Mouse (Mus musculus): ENCODE results near the gene Fbln1. TPM values are rescaled to one million over a fixed set of nuclear protein-coding genes. Genes with fewer than 3 reads are reported as not detected.

The Fbln1 gene
- polyA plus RNA-seq (2015; fragmentation: Nextera tagmentation; extraction: Ambion mirVana): 47.4 and 54.9 TPM in 2 replicates

- Histone ChIP-seq H3K9ac (peak within 1 kb of the TSS; percentile 60), H3K4me1 (peaks cover 31% of the 10 kb centered on the region), H3K27me3 (replicated peaks) (no peaks in the 10 kb centered on the region; the same call in 1 of the 2 replicates), H3K27ac (peak within 1 kb of the TSS; percentile 20; the same call in 1 of the 2 replicates), H3K4me3 (peak within 1 kb of the TSS; percentile 51), H3K36me3 (replicated peaks) (no peaks in the 10 kb centered on the region), H3K4me2 (peak within 1 kb of the TSS; percentile 95), H3K9me3 (no peaks in the 10 kb centered on the region)
- peak; percentile 74 for ATAC-seq (replicated peaks)
- WGBS: under 1% methylated on average over 52 of the region's 64 CpGs
These were observed at the start of gene Fbln1 for GRCm38 (mm10) chr15:85205792-85206702. Fbln1 (plus strand) TSS chr15:85205949.

GRCm38 (mm10) chr15:85156198-85156597 lies 49.6 kb upstream of the Fbln1 start:
- Histone ChIP-seq H3K36me3 (replicated peaks) (no peaks in the 10 kb centered on the region), H3K4me2 (no peak overlapping the region), H3K9me3 (no peaks in the 10 kb centered on the region), H3K4me1 (0 out of 2 replicates have a peak, but pooled peaks cover 4% of the 10 kb centered on the region), H3K4me3 (no peak overlapping the region), H3K27ac (no peak overlapping the region), H3K27me3 (replicated peaks) (no peaks in the 10 kb centered on the region), H3K9ac (no peak overlapping the region)
- 64% methylated on average over 4 of the region's 4 CpGs for WGBS
- no peak for ATAC-seq (replicated peaks)

- no peak overlapping the region for H3K4me3 ChIP-seq
- no peaks in the 10 kb centered on the region for H3K9me3 ChIP-seq
- no peak for ATAC-seq (replicated peaks)
- peaks cover 4% of the 10 kb centered on the region for H3K4me1 ChIP-seq
- H3K27me3 ChIP-seq (replicated peaks): no peaks in the 10 kb centered on the region
- no peak overlapping the region for H3K9ac ChIP-seq
- no peak overlapping the region for H3K4me2 ChIP-seq
- H3K36me3 ChIP-seq (replicated peaks): no peaks in the 10 kb centered on the region
- no peak overlapping the region for H3K27ac ChIP-seq
These were observed 44.3 kb upstream of the Fbln1 start for GRCm38 (mm10) chr15:85161416-85161815.

GRCm38 (mm10) chr15:85162693-85163663 lies 42.8 kb upstream of the Fbln1 start:
- no peak overlapping the region for H3K27ac ChIP-seq
- H3K9ac ChIP-seq: no peak overlapping the region
- H3K9me3 ChIP-seq: no peaks in the 10 kb centered on the region
- H3K4me3 ChIP-seq: no peak overlapping the region
- H3K27me3 ChIP-seq (replicated peaks): no peaks in the 10 kb centered on the region
- no peak for ATAC-seq (replicated peaks)
- WGBS: 77% methylated on average over 21 of the region's 21 CpGs
- no peaks in the 10 kb centered on the region for H3K36me3 ChIP-seq (replicated peaks)
- peaks cover 14% of the 10 kb centered on the region for H3K4me1 ChIP-seq
- H3K4me2 ChIP-seq: no peak overlapping the region

GRCm38 (mm10) chr15:85166433-85166933 lies 39.3 kb upstream of the Fbln1 start:
- Histone ChIP-seq H3K36me3 (replicated peaks) (no peaks in the 10 kb centered on the region), H3K4me1 (peaks cover 14% of the 10 kb centered on the region), H3K27ac (peak overlapping the region; percentile 63), H3K4me2 (peak overlapping the region; percentile 9; the same call in 1 of the 2 replicates), H3K4me3 (no peak overlapping the region), H3K27me3 (replicated peaks) (0 out of 2 replicates have a peak, but pooled peaks cover 3% of the 10 kb centered on the region), H3K9ac (0 out of 2 replicates have a peak overlapping the region, but pooled peaks have one; percentile 2), H3K9me3 (no peaks in the 10 kb centered on the region)
- ATAC-seq (replicated peaks): peak; percentile 71
- 10% methylated on average over 11 of the region's 11 CpGs for WGBS

GRCm38 (mm10) chr15:85167086-85167679 lies 38.6 kb upstream of the Fbln1 start:
- Histone ChIP-seq H3K9me3 (no peaks in the 10 kb centered on the region), H3K4me1 (peaks cover 14% of the 10 kb centered on the region), H3K4me2 (0 out of 2 replicates have a peak overlapping the region, but pooled peaks have one; percentile 9), H3K9ac (no peak overlapping the region), H3K36me3 (replicated peaks) (no peaks in the 10 kb centered on the region), H3K4me3 (no peak overlapping the region), H3K27me3 (replicated peaks) (0 out of 2 replicates have a peak, but pooled peaks cover 3% of the 10 kb centered on the region), H3K27ac (peak overlapping the region; percentile 63; the same call in 1 of the 2 replicates)
- WGBS: 56% methylated on average over 12 of the region's 12 CpGs
- no peak for ATAC-seq (replicated peaks)

- WGBS: 88% methylated on average over 2 of the region's 2 CpGs
These were observed 33.7 kb upstream of the Fbln1 start for GRCm38 (mm10) chr15:85172054-85172453.

GRCm38 (mm10) chr15:85173425-85173824 lies 32.3 kb upstream of the Fbln1 start:
- Histone ChIP-seq H3K27me3 (replicated peaks) (no peaks in the 10 kb centered on the region), H3K36me3 (replicated peaks) (no peaks in the 10 kb centered on the region), H3K4me3 (no peak overlapping the region), H3K4me2 (no peak overlapping the region), H3K9ac (no peak overlapping the region), H3K4me1 (no peaks in the 10 kb centered on the region), H3K27ac (no peak overlapping the region), H3K9me3 (no peaks in the 10 kb centered on the region)
- WGBS: 84% methylated on average over 8 of the region's 8 CpGs
- ATAC-seq (replicated peaks): no peak

More at GRCm38 (mm10) chr15:85172054-85172453, 33.7 kb upstream of the Fbln1 start:
- H3K4me3 ChIP-seq: no peak overlapping the region
- H3K36me3 ChIP-seq (replicated peaks): no peaks in the 10 kb centered on the region
- no peak overlapping the region for H3K27ac ChIP-seq
- H3K4me2 ChIP-seq: no peak overlapping the region
- no peak overlapping the region for H3K9ac ChIP-seq
- H3K9me3 ChIP-seq: no peaks in the 10 kb centered on the region
- H3K4me1 ChIP-seq: peaks cover 4% of the 10 kb centered on the region
- H3K27me3 ChIP-seq (replicated peaks): 0 out of 2 replicates have a peak, but pooled peaks cover 3% of the 10 kb centered on the region
- ATAC-seq (replicated peaks): no peak

- no peak overlapping the region for H3K4me2 ChIP-seq
- H3K27me3 ChIP-seq (replicated peaks): no peaks in the 10 kb centered on the region
- WGBS: 82% methylated on average over 10 of the region's 10 CpGs
- H3K4me1 ChIP-seq: no peaks in the 10 kb centered on the region
- no peak overlapping the region for H3K4me3 ChIP-seq
- H3K36me3 ChIP-seq (replicated peaks): no peaks in the 10 kb centered on the region
- H3K9ac ChIP-seq: no peak overlapping the region
- H3K9me3 ChIP-seq: no peaks in the 10 kb centered on the region
- H3K27ac ChIP-seq: no peak overlapping the region
- no peak for ATAC-seq (replicated peaks)
These were observed 31.7 kb upstream of the Fbln1 start for GRCm38 (mm10) chr15:85174060-85174459.

- Histone ChIP-seq H3K4me2 (no peak overlapping the region), H3K4me3 (no peak overlapping the region), H3K4me1 (0 out of 2 replicates have a peak, but pooled peaks cover 3% of the 10 kb centered on the region), H3K36me3 (replicated peaks) (no peaks in the 10 kb centered on the region), H3K27me3 (replicated peaks) (no peaks in the 10 kb centered on the region), H3K27ac (no peak overlapping the region), H3K9ac (no peak overlapping the region), H3K9me3 (no peaks in the 10 kb centered on the region)
- ATAC-seq (replicated peaks): no peak
- 76% methylated on average over 8 of the region's 8 CpGs for WGBS
These were observed 28.2 kb upstream of the Fbln1 start for GRCm38 (mm10) chr15:85177576-85177975.

- no peak overlapping the region for H3K9ac ChIP-seq
- H3K4me3 ChIP-seq: no peak overlapping the region
- ATAC-seq (replicated peaks): no peak
- no peaks in the 10 kb centered on the region for H3K9me3 ChIP-seq
- no peaks in the 10 kb centered on the region for H3K36me3 ChIP-seq (replicated peaks)
- 75% methylated on average over 6 of the region's 6 CpGs for WGBS
- no peak overlapping the region for H3K27ac ChIP-seq
- no peaks in the 10 kb centered on the region for H3K27me3 ChIP-seq (replicated peaks)
- 0 out of 2 replicates have a peak, but pooled peaks cover 3% of the 10 kb centered on the region for H3K4me1 ChIP-seq
- no peak overlapping the region for H3K4me2 ChIP-seq
These were observed 27.6 kb upstream of the Fbln1 start for GRCm38 (mm10) chr15:85178172-85178571.
